Mouse (Mus musculus): ENCODE measurements around the gene Ubp1.

Gene Ubp1

GRCm38 (mm10) chr9:113930534-113931374 lies at the start of gene Ubp1:
TSS of gene Ubp1 (plus strand) at chr9:113930934.
- DNase-seq: peak; percentile 92

- no peak for DNase-seq
Measured at GRCm38 (mm10) chr9:113894903-113895302, 35.8 kb upstream of the Ubp1 start.

- no peak for DNase-seq
Measured at GRCm38 (mm10) chr9:113903136-113903535, 27.6 kb upstream of the Ubp1 start.

- DNase-seq: peak; percentile 3
Measured at GRCm38 (mm10) chr9:113904315-113904714, 26.4 kb upstream of the Ubp1 start.

GRCm38 (mm10) chr9:113915789-113916188 lies 14.9 kb upstream of the Ubp1 start:
- DNase-seq: no peak

GRCm38 (mm10) chr9:113922677-113923076 lies 8.1 kb upstream of the Ubp1 start:
- DNase-seq: no peak

- DNase-seq: no peak
Measured at GRCm38 (mm10) chr9:113924883-113925282, 5.9 kb upstream of the Ubp1 start.

- no peak for DNase-seq
Measured at GRCm38 (mm10) chr9:113928591-113928990, 2.1 kb upstream of the Ubp1 start.

- no peak for DNase-seq
Measured at GRCm38 (mm10) chr9:113929676-113930075, 1.1 kb upstream of the Ubp1 start.

GRCm38 (mm10) chr9:113931375-113932099 lies 803 bp downstream of the Ubp1 start:
- peak; percentile 38 for DNase-seq

- peak; percentile 19 for DNase-seq
Measured at GRCm38 (mm10) chr9:113932100-113932470, 1.4 kb downstream of the Ubp1 start.

GRCm38 (mm10) chr9:113932501-113932900 lies 1.8 kb downstream of the Ubp1 start:
- DNase-seq: no peak

GRCm38 (mm10) chr9:113935638-113936037 lies 4.9 kb downstream of the Ubp1 start:
- DNase-seq: no peak

- DNase-seq: no peak
Measured at GRCm38 (mm10) chr9:113939063-113939850, 8.5 kb downstream of the Ubp1 start.

- DNase-seq: no peak
Measured at GRCm38 (mm10) chr9:113941103-113941805, 10.5 kb downstream of the Ubp1 start.

- no peak for DNase-seq
Measured at GRCm38 (mm10) chr9:113943372-113943771, 12.6 kb downstream of the Ubp1 start.

GRCm38 (mm10) chr9:113947216-113947615 lies 16.5 kb downstream of the Ubp1 start:
- no peak for DNase-seq

- no peak for DNase-seq
Measured at GRCm38 (mm10) chr9:113957777-113958176, 27.0 kb downstream of the Ubp1 start.

GRCm38 (mm10) chr9:113963718-113964117 lies 33.0 kb downstream of the Ubp1 start:
- DNase-seq: no peak

- no peak for DNase-seq
Measured at GRCm38 (mm10) chr9:113964415-113964814, 33.7 kb downstream of the Ubp1 start.

- DNase-seq: no peak
Measured at GRCm38 (mm10) chr9:113966838-113967237, 36.1 kb downstream of the Ubp1 start.

GRCm38 (mm10) chr9:113968967-113969366 lies 38.2 kb downstream of the Ubp1 start:
- DNase-seq: no peak

GRCm38 (mm10) chr9:113969399-113969798 lies 38.7 kb downstream of the Ubp1 start:
- no peak for DNase-seq
